Mouse (Mus musculus): ENCODE measurements around the gene Clec5a. TPM values are rescaled to one million over a fixed set of nuclear protein-coding genes. Genes with fewer than 3 reads are reported as not detected.

Gene Clec5a
- total RNA-seq, 1 experiment from 2014 or later = 13.3 TPM

Other genes starting within 250 kb of the Clec5a start
- 8.0 and 12.4 TPM in 2 replicates for gene E330009J07Rik, start 149.7 kb downstream of the Clec5a start, total RNA-seq (2017)
- not detected in 2 replicates for gene Wee2, start 146.7 kb downstream of the Clec5a start, total RNA-seq (2017)
- 134 and 145 TPM in 2 replicates for gene Ssbp1, start 114.5 kb downstream of the Clec5a start, total RNA-seq (2017)
- 1.1 TPM in 1 of 2 replicates, not detected in the other for gene Tas2r137, start 94.6 kb downstream of the Clec5a start, total RNA-seq (2017)
- gene Tas2r108, start 92.3 kb downstream of the Clec5a start, total RNA-seq (2017) = not detected in 2 replicates
- gene Prss37, start 66.3 kb downstream of the Clec5a start, total RNA-seq (2017) = not detected in 2 replicates
- not detected in 2 replicates for gene Olfr461, start 30.8 kb downstream of the Clec5a start, total RNA-seq (2017)
- not detected in 2 replicates for gene Olfr460, start 16.3 kb downstream of the Clec5a start, total RNA-seq (2017)
- gene Tas2r138, start 27.5 kb upstream of the Clec5a start, total RNA-seq (2017) = not detected in 2 replicates
- gene Mgam, start 43.0 kb upstream of the Clec5a start, total RNA-seq (2017) = 3.2 and 13.6 TPM in 2 replicates

Data from hematopoietic stem cell, adult 5-6 weeks (primary cell).